Mouse (Mus musculus): ENCODE results near the gene Tubb4a. TPM values are rescaled to one million over a fixed set of nuclear protein-coding genes. Genes with fewer than 3 reads are reported as not detected.
A peak's percentile ranks its signal among the peaks of the same experiment; 100 is the strongest.

The Tubb4a gene
- polyA plus RNA-seq, 1 experiment from 2014 or later: 394 TPM

GRCm38 (mm10) chr17:57106035-57106368 lies 18.4 kb upstream of the Tubb4a start:
- WGBS: 3% methylated on average over 9 of the region's 9 CpGs
- Histone ChIP-seq H3K36me3 (ENCODE audit: control insufficient read depth, insufficient read depth, low read length) (no peaks in the 10 kb centered on the region), H3K9me3 (replicated peaks; ENCODE audit: control insufficient read depth, low read length, poor library complexity, severe bottlenecking) (no peaks in the 10 kb centered on the region), H3K27ac (ENCODE audit: low read length) (no peak overlapping the region), H3K9ac (ENCODE audit: low read depth, low read length) (peak overlapping the region; percentile 80), H3K4me2 (ENCODE audit: low read length) (peak overlapping the region; percentile 76), H3K4me1 (ENCODE audit: control insufficient read depth, insufficient read depth, low read length) (peaks cover 3% of the 10 kb centered on the region; the same call in 1 of the 2 replicates), H3K27me3 (ENCODE audit: control insufficient read depth, insufficient read depth, low read depth, low read length) (no peaks in the 10 kb centered on the region), H3K4me3 (ENCODE audit: low read depth, low read length) (peak overlapping the region; percentile 65)
- ATAC-seq: no peak

- under 1% methylated on average over 53 of the region's 61 CpGs for WGBS
- Histone ChIP-seq H3K4me2 (ENCODE audit: low read length) (peak within 1 kb of the TSS; percentile 76), H3K36me3 (ENCODE audit: control insufficient read depth, insufficient read depth, low read length) (no peaks in the 10 kb centered on the region), H3K9me3 (replicated peaks; ENCODE audit: control insufficient read depth, low read length, poor library complexity, severe bottlenecking) (no peaks in the 10 kb centered on the region), H3K27ac (ENCODE audit: low read length) (0 out of 2 replicates have a peak within 1 kb of the TSS, but pooled peaks have one; percentile 26), H3K9ac (ENCODE audit: low read depth, low read length) (peak within 1 kb of the TSS; percentile 80), H3K4me1 (ENCODE audit: control insufficient read depth, insufficient read depth, low read length) (peaks cover 3% of the 10 kb centered on the region; the same call in 1 of the 2 replicates), H3K27me3 (ENCODE audit: control insufficient read depth, insufficient read depth, low read depth, low read length) (no peaks in the 10 kb centered on the region), H3K4me3 (ENCODE audit: low read depth, low read length) (peak within 1 kb of the TSS; percentile 65)
- peak; percentile 88 for ATAC-seq
Measured at GRCm38 (mm10) chr17:57105181-57106034, 17.8 kb upstream of the Tubb4a start, which contains the start of gene Tnfsf9. TSS of gene Tnfsf9 (plus strand) at chr17:57105325.

GRCm38 (mm10) chr17:57104496-57104895 lies 16.9 kb upstream of the Tubb4a start:
- ATAC-seq: peak; percentile 14; the same call in 1 of the 2 replicates
- no peaks in the 10 kb centered on the region for H3K27me3 ChIP-seq (ENCODE audit: control insufficient read depth, insufficient read depth, low read depth, low read length)
- no peaks in the 10 kb centered on the region for H3K36me3 ChIP-seq (ENCODE audit: control insufficient read depth, insufficient read depth, low read length)
- H3K4me3 ChIP-seq (ENCODE audit: low read depth, low read length): peak overlapping the region; percentile 65
- H3K4me1 ChIP-seq (ENCODE audit: control insufficient read depth, insufficient read depth, low read length): peaks cover 3% of the 10 kb centered on the region; the same call in 1 of the 2 replicates
- WGBS: 44% methylated on average over 4 of the region's 4 CpGs
- no peak overlapping the region for H3K27ac ChIP-seq (ENCODE audit: low read length)
- H3K9me3 ChIP-seq (replicated peaks; ENCODE audit: control insufficient read depth, low read length, poor library complexity, severe bottlenecking): no peaks in the 10 kb centered on the region
- peak overlapping the region; percentile 76 for H3K4me2 ChIP-seq (ENCODE audit: low read length)
- no peak overlapping the region for H3K9ac ChIP-seq (ENCODE audit: low read depth, low read length)

- Histone ChIP-seq H3K9me3 (replicated peaks; ENCODE audit: control insufficient read depth, low read length, poor library complexity, severe bottlenecking) (no peaks in the 10 kb centered on the region), H3K9ac (ENCODE audit: low read depth, low read length) (no peak overlapping the region), H3K4me1 (ENCODE audit: control insufficient read depth, insufficient read depth, low read length) (peaks cover 3% of the 10 kb centered on the region; the same call in 1 of the 2 replicates), H3K27me3 (ENCODE audit: control insufficient read depth, insufficient read depth, low read depth, low read length) (no peaks in the 10 kb centered on the region), H3K4me2 (ENCODE audit: low read length) (no peak overlapping the region), H3K27ac (ENCODE audit: low read length) (no peak overlapping the region), H3K4me3 (ENCODE audit: low read depth, low read length) (no peak overlapping the region), H3K36me3 (ENCODE audit: control insufficient read depth, insufficient read depth, low read length) (no peaks in the 10 kb centered on the region)
- 85% methylated on average over 2 of the region's 2 CpGs for WGBS
- ATAC-seq: no peak
Measured at GRCm38 (mm10) chr17:57102276-57102675, 14.7 kb upstream of the Tubb4a start.

GRCm38 (mm10) chr17:57099629-57100325 lies 12.2 kb upstream of the Tubb4a start:
- H3K27ac ChIP-seq (ENCODE audit: low read length): no peak overlapping the region
- H3K9me3 ChIP-seq (replicated peaks; ENCODE audit: control insufficient read depth, low read length, poor library complexity, severe bottlenecking): no peaks in the 10 kb centered on the region
- H3K9ac ChIP-seq (ENCODE audit: low read depth, low read length): no peak overlapping the region
- 7% methylated on average over 10 of the region's 10 CpGs for WGBS
- ATAC-seq: no peak
- peaks cover 9% of the 10 kb centered on the region for H3K4me1 ChIP-seq (ENCODE audit: control insufficient read depth, insufficient read depth, low read length)
- no peaks in the 10 kb centered on the region for H3K36me3 ChIP-seq (ENCODE audit: control insufficient read depth, insufficient read depth, low read length)
- no peak overlapping the region for H3K4me3 ChIP-seq (ENCODE audit: low read depth, low read length)
- H3K27me3 ChIP-seq (ENCODE audit: control insufficient read depth, insufficient read depth, low read depth, low read length): no peaks in the 10 kb centered on the region
- no peak overlapping the region for H3K4me2 ChIP-seq (ENCODE audit: low read length)

- Histone ChIP-seq H3K4me3 (ENCODE audit: low read depth, low read length) (no peak overlapping the region), H3K27me3 (ENCODE audit: control insufficient read depth, insufficient read depth, low read depth, low read length) (no peaks in the 10 kb centered on the region), H3K36me3 (ENCODE audit: control insufficient read depth, insufficient read depth, low read length) (no peaks in the 10 kb centered on the region), H3K4me1 (ENCODE audit: control insufficient read depth, insufficient read depth, low read length) (peaks cover 6% of the 10 kb centered on the region; the same call in 1 of the 2 replicates), H3K4me2 (ENCODE audit: low read length) (no peak overlapping the region), H3K27ac (ENCODE audit: low read length) (no peak overlapping the region), H3K9me3 (replicated peaks; ENCODE audit: control insufficient read depth, low read length, poor library complexity, severe bottlenecking) (no peaks in the 10 kb centered on the region), H3K9ac (ENCODE audit: low read depth, low read length) (no peak overlapping the region)
- 84% methylated on average over 5 of the region's 5 CpGs for WGBS
- ATAC-seq: no peak
Measured at GRCm38 (mm10) chr17:57098321-57098720, 10.7 kb upstream of the Tubb4a start.

- peak; percentile 85 for ATAC-seq
- Histone ChIP-seq H3K36me3 (ENCODE audit: control insufficient read depth, insufficient read depth, low read length) (no peaks in the 10 kb centered on the region), H3K4me3 (ENCODE audit: low read depth, low read length) (peak overlapping the region; percentile 16), H3K9me3 (replicated peaks; ENCODE audit: control insufficient read depth, low read length, poor library complexity, severe bottlenecking) (no peaks in the 10 kb centered on the region), H3K9ac (ENCODE audit: low read depth, low read length) (no peak overlapping the region), H3K27ac (ENCODE audit: low read length) (no peak overlapping the region), H3K4me2 (ENCODE audit: low read length) (peak overlapping the region; percentile 45), H3K4me1 (ENCODE audit: control insufficient read depth, insufficient read depth, low read length) (peaks cover 6% of the 10 kb centered on the region; the same call in 1 of the 2 replicates), H3K27me3 (ENCODE audit: control insufficient read depth, insufficient read depth, low read depth, low read length) (no peaks in the 10 kb centered on the region)
- 2% methylated on average over 11 of the region's 11 CpGs for WGBS
Measured at GRCm38 (mm10) chr17:57096623-57096920, 9.0 kb upstream of the Tubb4a start.

- no peaks in the 10 kb centered on the region for H3K27me3 ChIP-seq (ENCODE audit: control insufficient read depth, insufficient read depth, low read depth, low read length)
- H3K4me3 ChIP-seq (ENCODE audit: low read depth, low read length): peak overlapping the region; percentile 16
- no peak overlapping the region for H3K9ac ChIP-seq (ENCODE audit: low read depth, low read length)
- no peaks in the 10 kb centered on the region for H3K9me3 ChIP-seq (replicated peaks; ENCODE audit: control insufficient read depth, low read length, poor library complexity, severe bottlenecking)
- peaks cover 6% of the 10 kb centered on the region; the same call in 1 of the 2 replicates for H3K4me1 ChIP-seq (ENCODE audit: control insufficient read depth, insufficient read depth, low read length)
- no peaks in the 10 kb centered on the region for H3K36me3 ChIP-seq (ENCODE audit: control insufficient read depth, insufficient read depth, low read length)
- 1% methylated on average over 17 of the region's 19 CpGs for WGBS
- H3K4me2 ChIP-seq (ENCODE audit: low read length): peak overlapping the region; percentile 45
- no peak overlapping the region for H3K27ac ChIP-seq (ENCODE audit: low read length)
- peak; percentile 72 for ATAC-seq
Measured at GRCm38 (mm10) chr17:57095855-57096622, 8.5 kb upstream of the Tubb4a start.
